Mouse (Mus musculus) testis, adult 10 weeks (tissue): ENCODE measurements around the gene Mgat1. TPM values are rescaled to one million over a fixed set of nuclear protein-coding genes. Genes with fewer than 3 reads are reported as not detected.

Experiments used
- polyA plus RNA-seq: library from polyadenylated mRNA; stranded (reverse); fragments of 350-450 nt; fragmentation: Illumina TruSeq; extraction: RNeasy Lipid Tissue Mini Kit (QIAGEN cat#74804); gene quantifications from one replicate; pipeline ENCODE4 v1.2.3, GENCODE M21; 2014; ENCODE audit warnings: low read depth, low replicate concordance

Gene Mgat1
- polyA plus RNA-seq: 5.2 TPM

DNA sequence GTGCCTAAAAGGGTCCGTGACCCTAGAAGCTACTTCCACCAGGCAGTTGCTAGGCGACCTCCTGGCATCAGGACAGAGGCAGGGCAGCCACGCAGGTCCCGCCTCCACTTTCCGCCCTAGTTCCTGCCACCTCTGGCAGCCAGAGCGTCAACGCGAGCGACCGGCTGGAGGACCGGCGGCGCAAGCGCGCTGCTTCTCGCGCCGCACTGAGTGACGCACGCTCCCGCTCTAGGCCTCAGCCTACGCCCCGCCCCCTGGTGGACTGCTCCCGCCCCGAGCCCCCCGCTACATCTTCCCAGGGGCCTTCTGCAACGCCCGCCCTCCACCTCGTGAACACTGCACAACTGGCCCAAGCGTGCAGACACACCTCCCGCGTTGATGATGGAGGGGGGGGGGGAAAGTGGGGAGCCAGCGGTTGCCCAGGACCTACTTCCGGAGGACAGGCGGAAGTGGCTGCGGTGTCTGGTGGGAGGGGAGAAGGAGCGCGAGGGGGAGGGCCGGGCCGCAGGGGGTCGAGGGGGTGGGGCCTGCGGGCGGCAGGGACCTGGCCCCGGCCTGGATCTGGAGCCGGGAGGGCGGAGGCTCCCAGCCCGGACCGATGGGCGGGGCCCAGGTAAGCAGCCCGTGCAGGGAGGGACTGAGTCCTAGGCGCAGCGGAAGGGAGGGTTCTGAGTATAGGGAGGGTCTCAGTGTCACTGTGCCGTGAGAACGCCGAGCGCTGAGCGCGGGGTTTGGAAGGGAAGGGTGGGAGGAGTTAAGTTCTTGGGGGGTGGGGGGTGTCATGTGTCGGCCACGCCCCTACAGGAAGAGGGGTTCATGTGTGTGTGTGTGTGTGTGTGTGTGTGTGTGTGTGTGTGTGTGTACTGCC lies at the start of gene Mgat1:
TSS of gene Mgat1 (plus strand) at position 465 of the 868 bp plus-strand sequence.

DNA sequence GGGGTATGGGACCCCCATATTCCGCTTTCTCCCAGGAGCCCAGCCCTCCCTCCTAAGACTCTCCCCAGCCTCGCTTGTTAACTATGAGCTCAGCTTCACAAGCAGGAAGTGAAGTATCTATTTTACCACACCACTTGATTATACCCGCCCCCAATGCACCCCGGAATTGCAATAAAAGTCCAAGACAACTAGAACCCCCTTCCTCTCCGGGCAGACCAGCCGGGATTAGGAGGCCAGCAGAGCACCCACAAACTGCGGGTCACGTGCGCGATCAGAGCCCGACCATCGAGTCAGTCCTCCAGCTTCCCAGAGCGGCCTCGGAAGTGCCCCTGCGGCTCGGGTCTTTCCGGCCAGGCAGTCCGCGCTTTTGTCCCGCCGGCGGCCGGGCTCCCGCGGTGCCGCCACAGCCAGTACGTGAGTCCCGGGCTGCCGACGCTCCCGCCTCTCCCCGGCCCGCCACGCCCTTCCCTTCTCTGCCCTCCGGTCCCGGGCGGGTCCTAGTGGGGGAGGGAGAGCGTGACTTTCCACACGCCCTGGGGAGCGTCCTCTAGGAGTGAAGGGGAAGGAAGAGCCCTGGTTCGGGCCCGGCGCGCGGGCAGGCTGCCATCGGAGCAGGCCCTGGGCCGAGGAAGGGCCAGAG lies 40.7 kb upstream of the Mgat1 start, which contains the start of gene Zfp62:
TSS of gene Zfp62 (plus strand) at position 164 of the 640 bp plus-strand sequence.

DNA sequence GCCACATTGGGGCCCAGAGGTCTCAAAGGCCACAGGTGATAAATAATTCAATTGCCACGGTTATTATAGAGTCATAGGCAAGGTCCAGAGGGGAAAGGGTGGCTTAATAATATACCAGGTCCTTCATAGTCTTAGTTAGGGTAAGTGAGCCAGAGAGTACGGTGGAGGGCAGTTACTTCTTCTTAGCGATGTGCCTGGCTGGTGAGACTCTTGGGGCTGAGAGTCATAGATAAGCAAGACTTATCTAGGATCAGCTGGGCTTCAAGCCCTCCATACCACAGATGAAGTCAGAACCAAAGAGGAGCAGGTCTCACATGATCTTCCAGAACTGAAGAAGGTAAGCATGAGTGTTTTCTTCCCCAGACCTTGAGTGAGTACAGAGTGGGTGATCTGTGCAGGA lies 34.2 kb downstream of the Mgat1 start, which contains the start of gene Olfr1393:
TSS of gene Olfr1393 (plus strand) at position 83 of the 400 bp plus-strand sequence.

DNA sequence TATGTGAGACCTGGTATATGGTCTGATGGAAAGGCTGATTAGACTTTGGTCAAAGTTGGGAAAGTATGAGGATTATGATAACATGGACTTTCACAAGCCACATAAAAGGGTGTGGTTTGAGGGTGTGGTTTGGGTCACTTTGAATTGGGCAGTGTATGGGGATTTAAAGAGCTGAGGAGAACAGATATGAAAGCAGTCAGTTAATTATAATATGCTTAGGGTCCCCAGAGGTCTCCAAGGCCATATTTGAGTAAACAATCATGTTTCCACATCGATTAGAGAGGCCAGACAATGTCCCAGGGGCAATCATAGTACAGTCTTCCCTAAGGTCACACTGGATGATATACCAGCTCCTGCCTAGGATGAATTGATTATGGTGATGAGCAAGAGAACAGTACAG lies 41.0 kb downstream of the Mgat1 start, which contains the start of gene Olfr1392:
TSS of gene Olfr1392 (plus strand) at position 301 of the 400 bp plus-strand sequence.

DNA sequence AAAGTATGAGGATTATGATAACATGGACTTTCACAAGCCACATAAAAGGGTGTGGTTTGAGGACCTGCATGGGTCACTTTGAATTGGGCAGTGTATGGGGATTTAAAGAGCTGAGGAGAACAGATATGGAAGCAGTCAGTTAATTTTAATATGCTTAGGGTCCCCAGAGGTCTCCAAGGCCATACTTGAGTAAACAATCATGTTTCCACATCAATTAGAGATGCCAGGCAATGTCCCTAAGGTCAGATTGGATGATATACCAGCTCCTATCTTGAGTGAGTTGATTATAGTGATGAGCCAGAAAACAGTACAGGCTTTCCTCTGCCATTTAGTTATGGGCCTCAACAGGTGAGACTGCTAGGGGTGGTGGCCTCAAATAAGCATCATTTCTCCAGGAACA lies 60.5 kb downstream of the Mgat1 start, which contains the start of gene Olfr10:
TSS of gene Olfr10 (plus strand) at position 301 of the 400 bp plus-strand sequence.

Other genes starting within 250 kb of the Mgat1 start
- gene 9930111J21Rik2, start 192.9 kb upstream of the Mgat1 start, polyA plus RNA-seq: 3.4 TPM
- 2.4 TPM for gene Tgtp2, start 180.0 kb upstream of the Mgat1 start, polyA plus RNA-seq
- gene Ifi47, start 167.6 kb upstream of the Mgat1 start, polyA plus RNA-seq: 1.4 TPM
- not detected for gene Olfr1396, start 129.3 kb upstream of the Mgat1 start, polyA plus RNA-seq
- not detected for gene Olfr1395, start 101.9 kb upstream of the Mgat1 start, polyA plus RNA-seq
- gene Olfr1394, start 89.8 kb upstream of the Mgat1 start, polyA plus RNA-seq: not detected
- 0.04 TPM for gene Btnl9, start 57.0 kb upstream of the Mgat1 start, polyA plus RNA-seq
- 143 TPM for gene Zfp62, start 40.9 kb upstream of the Mgat1 start, polyA plus RNA-seq
- 2.3 TPM for gene Olfr1393, start 34.1 kb downstream of the Mgat1 start, polyA plus RNA-seq
- 1.9 TPM for gene Olfr1392, start 41.1 kb downstream of the Mgat1 start, polyA plus RNA-seq
- not detected for gene Olfr10, start 60.5 kb downstream of the Mgat1 start, polyA plus RNA-seq
- not detected for gene Olfr1391, start 78.6 kb downstream of the Mgat1 start, polyA plus RNA-seq
- gene Olfr1390, start 91.0 kb downstream of the Mgat1 start, polyA plus RNA-seq: not detected
- 0.50 TPM for gene Olfr1389, start 178.9 kb downstream of the Mgat1 start, polyA plus RNA-seq
- gene Olfr1388, start 192.4 kb downstream of the Mgat1 start, polyA plus RNA-seq: 0.14 TPM
- gene Olfr1387, start 211.2 kb downstream of the Mgat1 start, polyA plus RNA-seq: not detected
- not detected for gene Olfr1386, start 220.9 kb downstream of the Mgat1 start, polyA plus RNA-seq
- not detected for gene Olfr1385, start 244.9 kb downstream of the Mgat1 start, polyA plus RNA-seq